10 mouse cellular contexts compared by ENCODE assay signal in the genomic region with DNA sequence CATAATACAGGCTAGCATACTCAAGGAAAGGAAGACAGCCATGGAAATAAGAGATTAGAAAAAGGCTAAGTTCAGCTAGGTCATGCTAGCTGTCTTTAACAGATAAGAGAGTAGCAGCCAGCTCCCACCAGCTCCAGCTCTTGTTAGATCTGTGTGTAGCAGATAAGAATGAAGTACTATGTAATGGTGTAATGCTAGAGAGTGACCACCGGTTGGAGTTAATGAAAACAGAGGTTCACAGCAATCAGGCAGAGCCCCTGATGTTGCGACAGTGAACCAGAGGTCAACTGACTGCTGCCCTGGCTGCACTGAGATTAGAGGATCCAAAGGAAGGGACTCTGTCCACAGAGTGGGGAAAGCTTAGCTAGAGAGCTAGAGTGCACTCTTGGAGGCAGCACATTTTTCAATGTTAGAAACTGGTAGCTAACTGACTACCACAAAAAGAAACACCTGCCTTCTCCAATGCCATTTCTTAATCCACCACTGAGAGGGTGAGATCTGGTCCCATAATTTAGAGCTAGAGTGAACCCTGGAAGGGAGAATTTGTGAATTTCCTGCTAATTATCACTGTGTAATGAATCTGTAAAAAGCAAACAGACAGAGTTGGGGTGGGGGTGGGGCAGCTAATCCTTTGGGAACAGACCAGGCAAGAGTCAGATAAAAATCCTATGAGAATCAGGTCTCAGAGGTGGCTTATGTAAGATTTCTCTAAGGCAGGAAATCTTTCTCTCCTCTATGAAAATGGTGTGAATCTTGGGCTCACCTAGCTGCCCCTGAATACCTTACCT. TPM values are rescaled to one million over a fixed set of nuclear protein-coding genes. Genes with fewer than 3 reads are reported as not detected.
DNase-seq lines count a peak whose midpoint lies in the region; ATAC-seq and TF ChIP-seq lines count a peak whose summit lies in the region.
"Had no signal": no experiment of that assay in that cellular context is flagged by ENCODE, and none has a peak within 500 bp of the region (broad histone marks: within the 10 kb centered on the region; RNA-seq: fewer than 3 reads in every experiment).

No protein-coding gene starts in this region.

- H3K9me3 ChIP-seq in kidney, embryonic 15.5 days (replicated peaks) = no peaks in the 10 kb centered on the region
- no peaks in the 10 kb centered on the region for H3K9me3 ChIP-seq in kidney, embryonic 14.5 days (ENCODE audit: control insufficient read depth, low read length)
- no peaks in the 10 kb centered on the region for H3K9me3 ChIP-seq in erythroblast, embryonic 14.5 days (ENCODE audit: control insufficient read depth, low read length)
- H3K9me3 ChIP-seq in megakaryocyte, embryonic 14.5 days = no peaks in the 10 kb centered on the region
- no peaks in the 10 kb centered on the region for H3K9me3 ChIP-seq in hindbrain, embryonic 10.5 days

- no peak overlapping the region for H3K9ac ChIP-seq in kidney, embryonic 15.5 days
- no peak overlapping the region for H3K9ac ChIP-seq in kidney, embryonic 14.5 days (ENCODE audit: low read depth, low read length)

- no peaks in the 10 kb centered on the region for H3K4me1 ChIP-seq in kidney, embryonic 15.5 days
- H3K4me1 ChIP-seq in kidney, embryonic 14.5 days (ENCODE audit: control insufficient read depth, insufficient read depth, low read length) = no peaks in the 10 kb centered on the region
- peaks cover 1% of the 10 kb centered on the region for H3K4me1 ChIP-seq in bone marrow, adult 2 months (ENCODE audit: control insufficient read depth, insufficient read depth, low read length)
- peaks cover 60% of the 10 kb centered on the region for H3K4me1 ChIP-seq in erythroblast, embryonic 14.5 days (ENCODE audit: control insufficient read depth)
- H3K4me1 ChIP-seq in megakaryocyte, embryonic 14.5 days = peaks cover 45% of the 10 kb centered on the region
- no peaks in the 10 kb centered on the region for H3K4me1 ChIP-seq in hindbrain, embryonic 10.5 days (replicated peaks)

- H3K27me3 ChIP-seq in kidney, embryonic 15.5 days = no peaks in the 10 kb centered on the region
- no peaks in the 10 kb centered on the region for H3K27me3 ChIP-seq in kidney, embryonic 14.5 days (ENCODE audit: control insufficient read depth, insufficient read depth, low read length)
- H3K27me3 ChIP-seq in erythroblast, embryonic 14.5 days (ENCODE audit: control insufficient read depth) = no peaks in the 10 kb centered on the region
- H3K27me3 ChIP-seq in megakaryocyte, embryonic 14.5 days (replicated peaks) = no peaks in the 10 kb centered on the region
- H3K27me3 ChIP-seq in hindbrain, embryonic 10.5 days (ENCODE audit: insufficient read depth, poor library complexity, severe bottlenecking) = no peaks in the 10 kb centered on the region

- no peak overlapping the region for H3K4me3 ChIP-seq in kidney, embryonic 15.5 days (replicated peaks)
- H3K4me3 ChIP-seq in kidney, embryonic 14.5 days (ENCODE audit: low read length) = no peak overlapping the region
- H3K4me3 ChIP-seq in bone marrow, adult 2 months (replicated peaks; ENCODE audit: control insufficient read depth, low read depth, low read length) = no peak overlapping the region
- H3K4me3 ChIP-seq in erythroblast, embryonic 14.5 days (replicated peaks) = peak overlapping the region; percentile 47
- H3K4me3 ChIP-seq in megakaryocyte, embryonic 14.5 days (replicated peaks) = peak overlapping the region; percentile 60
- no peak overlapping the region for H3K4me3 ChIP-seq in hindbrain, embryonic 10.5 days
- H3K4me3 ChIP-seq: myocyte had no signal

- peak; percentile 82 for ATAC-seq in kidney, embryonic 15.5 days (replicated peaks; ENCODE audit: low FRiP score)
- no peak for ATAC-seq in kidney, embryonic 14.5 days (ENCODE audit: low FRiP score, low TSS enrichment)

- WGBS in kidney, embryonic 15.5 days = 24% methylated on average over 2 of the region's 2 CpGs
- 29% methylated on average over 2 of the region's 2 CpGs for WGBS in kidney, embryonic 14.5 days
- WGBS in bone marrow, adult 2 months = 20% methylated on average over 2 of the region's 2 CpGs
- WGBS in hindbrain, embryonic 10.5 days = 38% methylated on average over 2 of the region's 2 CpGs

- 0 out of 2 replicates have a peak, but pooled peaks have one; percentile 5 for TF ChIP-seq CTCF in bone marrow, adult 2 months (IDR thresholded peaks at IDR 0.05; ENCODE audit: control insufficient read depth, insufficient read depth, low read length)

- H3K4me2 ChIP-seq in kidney, embryonic 15.5 days = no peak overlapping the region
- no peak overlapping the region for H3K4me2 ChIP-seq in kidney, embryonic 14.5 days (replicated peaks; ENCODE audit: low read depth, low read length)

- H3K27ac ChIP-seq in kidney, embryonic 15.5 days = no peak overlapping the region
- H3K27ac ChIP-seq in kidney, embryonic 14.5 days (ENCODE audit: low read depth, low read length) = no peak overlapping the region
- peak overlapping the region; percentile 87 for H3K27ac ChIP-seq in bone marrow, adult 2 months (ENCODE audit: control insufficient read depth, insufficient read depth, low read depth, low read length, poor library complexity)
- no peak overlapping the region for H3K27ac ChIP-seq in hindbrain, embryonic 10.5 days
- H3K27ac ChIP-seq: kidney, postnatal 0 days had no signal

- no peak for DNase-seq in cerebellum, adult 18-20 months
- DNase-seq in hindbrain, embryonic 10.5 days (ENCODE audit: low spot score) = no peak
- DNase-seq: cerebellum, adult 9-10 months had no signal

- TF ChIP-seq POLR2A in bone marrow, adult 2 months (IDR thresholded peaks at IDR 0.05; ENCODE audit: borderline replicate concordance, control insufficient read depth, low read depth, low read length) = no peak

- no peaks in the 10 kb centered on the region for H3K36me3 ChIP-seq in kidney, embryonic 15.5 days
- no peaks in the 10 kb centered on the region for H3K36me3 ChIP-seq in kidney, embryonic 14.5 days (ENCODE audit: control insufficient read depth, insufficient read depth, low read length)
- no peaks in the 10 kb centered on the region for H3K36me3 ChIP-seq in erythroblast, embryonic 14.5 days (ENCODE audit: control insufficient read depth)
- no peaks in the 10 kb centered on the region for H3K36me3 ChIP-seq in megakaryocyte, embryonic 14.5 days (replicated peaks; ENCODE audit: low read length)
- H3K36me3 ChIP-seq in hindbrain, embryonic 10.5 days = no peaks in the 10 kb centered on the region

RNA-seq across cellular contexts. Expression of a gene that starts 16.0 kb away (rescaled TPM):
- 0.42 and 0.49 TPM in 2 replicates for polyA plus RNA-seq in kidney, embryonic 15.5 days (2015; fragmentation: Nextera tagmentation; extraction: Ambion mirVana)
- polyA plus RNA-seq in kidney, embryonic 14.5 days (2014; fragmentation: Nextera tagmentation; extraction: Ambion mirVana) = 0.16 and 0.35 TPM in 2 replicates
- 10.6 and 11.2 TPM in 2 replicates for polyA plus RNA-seq in bone marrow, adult 2 months (2011; ENCODE audit: insufficient read depth, insufficient read length, low replicate concordance, missing spikeins)
- polyA plus RNA-seq in erythroblast, embryonic 14.5 days (2012) = not detected in 2 replicates
- 1.2 TPM in 1 of 2 replicates, not detected in the other for polyA plus RNA-seq in megakaryocyte, embryonic 14.5 days (2012; ENCODE audit: insufficient read depth, low replicate concordance)
- polyA plus RNA-seq in hindbrain, embryonic 10.5 days (2016; fragmentation: Nextera tagmentation; extraction: Ambion mirVana) = 0.16 TPM in 1 of 2 replicates, not detected in the other

RNA-seq across cellular contexts. Expression of a gene that starts 16.2 kb away (rescaled TPM):
- polyA plus RNA-seq in kidney, embryonic 15.5 days (2015; fragmentation: Nextera tagmentation; extraction: Ambion mirVana) = 0.09 and 0.14 TPM in 2 replicates
- polyA plus RNA-seq in kidney, embryonic 14.5 days (2014; fragmentation: Nextera tagmentation; extraction: Ambion mirVana) = 0.11 and 0.16 TPM in 2 replicates
- polyA plus RNA-seq in bone marrow, adult 2 months (2011; ENCODE audit: insufficient read depth, insufficient read length, low replicate concordance, missing spikeins) = 0.47 and 1.7 TPM in 2 replicates
- not detected in 2 replicates for polyA plus RNA-seq in erythroblast, embryonic 14.5 days (2012)
- polyA plus RNA-seq in megakaryocyte, embryonic 14.5 days (2012; ENCODE audit: insufficient read depth, low replicate concordance) = 0.30 TPM in 1 of 2 replicates, not detected in the other
- 0.04 TPM in 1 of 2 replicates, not detected in the other for polyA plus RNA-seq in hindbrain, embryonic 10.5 days (2016; fragmentation: Nextera tagmentation; extraction: Ambion mirVana)

RNA-seq across cellular contexts. Expression of a gene that starts 48.9 kb away (rescaled TPM):
- 0.88 and 0.99 TPM in 2 replicates for polyA plus RNA-seq in kidney, embryonic 15.5 days (2015; fragmentation: Nextera tagmentation; extraction: Ambion mirVana)
- polyA plus RNA-seq in kidney, embryonic 14.5 days (2014; fragmentation: Nextera tagmentation; extraction: Ambion mirVana) = 0.41 TPM in 1 of 2 replicates, not detected in the other
- polyA plus RNA-seq in bone marrow, adult 2 months (2011; ENCODE audit: insufficient read depth, insufficient read length, low replicate concordance, missing spikeins) = 2.3 and 4.4 TPM in 2 replicates
- 0.04 TPM in 1 of 2 replicates, not detected in the other for polyA plus RNA-seq in erythroblast, embryonic 14.5 days (2012)
- 1.2 TPM in 1 of 2 replicates, not detected in the other for polyA plus RNA-seq in megakaryocyte, embryonic 14.5 days (2012; ENCODE audit: insufficient read depth, low replicate concordance)
- not detected in 2 replicates for polyA plus RNA-seq in hindbrain, embryonic 10.5 days (2016; fragmentation: Nextera tagmentation; extraction: Ambion mirVana)

RNA-seq across cellular contexts. Expression of a gene that starts 54.9 kb away (rescaled TPM):
- polyA plus RNA-seq in kidney, embryonic 15.5 days (2015; fragmentation: Nextera tagmentation; extraction: Ambion mirVana) = 0.13 and 0.36 TPM in 2 replicates
- polyA plus RNA-seq in kidney, embryonic 14.5 days (2014; fragmentation: Nextera tagmentation; extraction: Ambion mirVana) = 0.20 TPM in 1 of 2 replicates, not detected in the other
- polyA plus RNA-seq in bone marrow, adult 2 months (2011; ENCODE audit: insufficient read depth, insufficient read length, low replicate concordance, missing spikeins) = 0.47 and 0.77 TPM in 2 replicates
- polyA plus RNA-seq in erythroblast, embryonic 14.5 days (2012) = 0.01 TPM in 1 of 2 replicates, not detected in the other
- polyA plus RNA-seq in megakaryocyte, embryonic 14.5 days (2012; ENCODE audit: insufficient read depth, low replicate concordance) = 0.06 TPM in 1 of 2 replicates, not detected in the other
- not detected in 2 replicates for polyA plus RNA-seq in hindbrain, embryonic 10.5 days (2016; fragmentation: Nextera tagmentation; extraction: Ambion mirVana)

Comparison
In these comparisons a context has a peak if more than half of its experiments do, and no peak if none do; other contexts are left out.
1. H3K4me3 ChIP-seq: peak in erythroblast, embryonic 14.5 days (single experiment) and megakaryocyte, embryonic 14.5 days (single experiment); none in kidney, embryonic 15.5 days (single experiment), kidney, embryonic 14.5 days (single experiment), bone marrow, adult 2 months (single experiment) and hindbrain, embryonic 10.5 days (single experiment).